In the genomic region with DNA sequence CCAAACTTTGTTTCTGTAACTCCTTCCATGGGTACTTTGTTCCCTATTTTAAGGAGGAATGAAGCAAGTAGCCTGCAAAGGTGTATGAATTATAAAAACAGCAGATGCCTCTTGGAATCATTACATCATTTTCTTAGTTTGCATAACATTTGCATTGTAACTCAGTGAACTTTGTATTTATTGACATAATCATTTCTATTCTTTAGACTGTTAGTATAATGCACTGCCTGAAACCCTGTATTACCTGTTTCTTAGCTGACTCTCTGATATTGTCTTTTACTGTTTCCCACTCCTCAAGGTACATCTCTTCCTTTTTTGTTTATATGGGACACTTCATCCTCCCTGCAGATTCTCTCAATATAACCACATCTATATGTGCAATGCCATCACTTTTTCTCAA, we compare ENCODE assay signal across 19 mouse cellular contexts.
A peak's percentile ranks its signal among the peaks of the same experiment; 100 is the strongest.
DNase-seq lines count a peak whose midpoint lies in the region; ATAC-seq and TF ChIP-seq lines count a peak whose summit lies in the region.
"Had no signal": no experiment of that assay in that cellular context is flagged by ENCODE, and none has a peak within 500 bp of the region (broad histone marks: within the 10 kb centered on the region; RNA-seq: fewer than 3 reads in every experiment).

No protein-coding gene starts in this region.

- no peak overlapping the region for H3K9ac ChIP-seq in intestine, postnatal 0 days (ENCODE audit: low read depth, low read length)
- no peak overlapping the region for H3K9ac ChIP-seq in intestine, embryonic 15.5 days
- H3K9ac ChIP-seq in stomach, postnatal 0 days (ENCODE audit: low read length) = no peak overlapping the region

- no peak for DNase-seq in stomach, postnatal 0 days (ENCODE audit: low spot score)
- DNase-seq in adrenal gland, postnatal 25 days = no peak
- DNase-seq: adrenal gland, adult 2 months; adrenal gland, adult 8-10 months; adrenal gland, postnatal 10 days; adrenal gland, postnatal 14 days; adrenal gland, postnatal 36 days; B cell, adult 2 months; cerebellum, adult 11 months; cerebellum, adult 11-12 months; cerebellum, adult 18-20 months; cerebellum, adult 2 months had no signal

- ATAC-seq in intestine, postnatal 0 days = peak; percentile 66
- ATAC-seq in intestine, embryonic 15.5 days = no peak
- ATAC-seq in stomach, postnatal 0 days (ENCODE audit: low FRiP score, low TSS enrichment) = peak; percentile 79
- ATAC-seq: activated CD4-positive, CD25-positive, alpha-beta regulatory T cell, adult 4 months; CD4-positive, CD25-positive, alpha-beta regulatory T cell, adult 4 months; Patski had no signal

- no peaks in the 10 kb centered on the region for H3K9me3 ChIP-seq in intestine, postnatal 0 days (ENCODE audit: control insufficient read depth)
- H3K9me3 ChIP-seq in intestine, embryonic 15.5 days = no peaks in the 10 kb centered on the region
- H3K9me3 ChIP-seq in stomach, postnatal 0 days (ENCODE audit: control insufficient read depth, low read length) = no peaks in the 10 kb centered on the region
- H3K9me3 ChIP-seq: G1E had no signal

- no peak overlapping the region for H3K4me3 ChIP-seq in intestine, postnatal 0 days (ENCODE audit: low read depth, low read length)
- H3K4me3 ChIP-seq in intestine, embryonic 15.5 days (replicated peaks) = no peak overlapping the region
- no peak overlapping the region for H3K4me3 ChIP-seq in stomach, postnatal 0 days (ENCODE audit: low read depth, low read length)

- no peaks in the 10 kb centered on the region for H3K27me3 ChIP-seq in intestine, postnatal 0 days (replicated peaks; ENCODE audit: control insufficient read depth, insufficient read depth, low read length)
- no peaks in the 10 kb centered on the region for H3K27me3 ChIP-seq in intestine, embryonic 15.5 days (replicated peaks)
- no peaks in the 10 kb centered on the region for H3K27me3 ChIP-seq in stomach, postnatal 0 days (ENCODE audit: control insufficient read depth, insufficient read depth, low read length)
- H3K27me3 ChIP-seq: CH12.LX, Patski had no signal

- H3K4me1 ChIP-seq in intestine, postnatal 0 days (replicated peaks; ENCODE audit: control insufficient read depth, insufficient read depth, low read length) = no peaks in the 10 kb centered on the region
- no peaks in the 10 kb centered on the region for H3K4me1 ChIP-seq in intestine, embryonic 15.5 days (replicated peaks)
- H3K4me1 ChIP-seq in stomach, postnatal 0 days (replicated peaks; ENCODE audit: control insufficient read depth, insufficient read depth) = no peaks in the 10 kb centered on the region

- no peak for TF ChIP-seq EP300 in stomach, postnatal 0 days (optimal IDR thresholded peaks at IDR 0.05)

- no peak overlapping the region for H3K4me2 ChIP-seq in intestine, postnatal 0 days (replicated peaks; ENCODE audit: low read depth)
- H3K4me2 ChIP-seq in intestine, embryonic 15.5 days (replicated peaks) = no peak overlapping the region
- no peak overlapping the region for H3K4me2 ChIP-seq in stomach, postnatal 0 days (replicated peaks; ENCODE audit: low read depth)

- no peaks in the 10 kb centered on the region for H3K36me3 ChIP-seq in intestine, postnatal 0 days (ENCODE audit: control insufficient read depth, insufficient read depth)
- no peaks in the 10 kb centered on the region for H3K36me3 ChIP-seq in intestine, embryonic 15.5 days
- no peaks in the 10 kb centered on the region for H3K36me3 ChIP-seq in stomach, postnatal 0 days (ENCODE audit: control insufficient read depth, insufficient read depth, low read length)
- H3K36me3 ChIP-seq: G1E had no signal

- no peak for TF ChIP-seq CTCF in intestine, postnatal 0 days (IDR thresholded peaks at IDR 0.05; ENCODE audit: low read depth)
- no peak for TF ChIP-seq CTCF in stomach, postnatal 0 days (IDR thresholded peaks at IDR 0.05; ENCODE audit: low read depth)

- H3K27ac ChIP-seq in intestine, postnatal 0 days (ENCODE audit: low read depth, low read length) = no peak overlapping the region
- H3K27ac ChIP-seq in intestine, embryonic 15.5 days = no peak overlapping the region
- H3K27ac ChIP-seq in stomach, postnatal 0 days (replicated peaks) = no peak overlapping the region
